Mouse (Mus musculus): ENCODE measurements at regions not wholly inside any gene's neighbourhood (a gene's known extent, or its start where the extent isn't known, plus 50 kb on each side); places are given as distances from the start of the nearest gene placed in this dataset.
"Not testable (repeated sequence)": the region's sequence is repeated elsewhere in the genome, so short reads cannot be mapped to it uniquely, and the experiment has no call there.

DNA sequence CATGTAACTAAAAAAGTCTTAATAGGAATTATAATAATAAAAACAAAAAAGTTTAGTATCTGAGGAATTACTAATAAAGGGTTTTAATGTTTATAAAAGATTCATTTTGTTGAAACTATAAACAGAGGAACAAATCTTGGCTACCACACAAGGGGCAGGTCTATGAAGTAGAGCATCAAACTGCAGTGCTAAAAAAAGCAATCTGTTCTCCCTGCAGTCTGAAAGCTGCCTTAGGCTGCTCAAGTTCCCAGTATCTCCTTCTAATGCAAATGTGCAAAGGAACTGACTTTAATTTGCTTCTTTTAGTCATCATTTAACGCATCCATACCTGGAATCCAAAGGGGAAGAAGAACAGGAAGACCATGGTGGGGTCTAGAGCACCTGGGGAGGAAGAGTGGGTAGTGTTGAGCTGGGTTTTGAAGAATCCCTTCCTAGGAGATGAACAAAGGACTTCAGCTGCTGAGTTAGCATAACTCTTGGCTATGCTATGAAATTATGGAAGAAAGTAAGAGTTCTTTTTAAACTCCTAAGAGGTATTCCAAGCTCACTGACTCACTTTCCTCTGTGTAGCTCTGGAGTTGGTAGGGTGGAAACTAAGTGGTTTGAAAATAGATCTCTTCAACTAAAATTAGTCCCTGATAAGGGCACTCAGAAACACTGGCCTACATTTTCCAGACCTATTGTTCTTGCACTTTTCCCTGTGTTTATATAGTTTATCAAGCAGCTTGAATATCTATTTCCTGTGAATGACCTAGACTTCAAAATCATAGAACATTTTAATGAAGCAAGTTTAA, 260.4 kb upstream of the Zic4 start:
- Histone ChIP-seq H3K9ac (ENCODE audit: low read depth, low read length) (no peak overlapping the region), H3K4me3 (ENCODE audit: low read depth, low read length) (no peak overlapping the region), H3K4me1 (ENCODE audit: control insufficient read depth, insufficient read depth, low read length) (no peaks in the 10 kb centered on the region), H3K36me3 (ENCODE audit: control insufficient read depth, insufficient read depth, low read length) (no peaks in the 10 kb centered on the region), H3K27ac (ENCODE audit: low read length) (no peak overlapping the region), H3K27me3 (ENCODE audit: control insufficient read depth, insufficient read depth, low read depth, low read length) (no peaks in the 10 kb centered on the region), H3K4me2 (ENCODE audit: low read length) (no peak overlapping the region), H3K9me3 (replicated peaks; ENCODE audit: control insufficient read depth, low read length, poor library complexity, severe bottlenecking) (no peaks in the 10 kb centered on the region)
- no peak for ATAC-seq
- 48% methylated on average over 1 of the region's 1 CpGs for WGBS

- Histone ChIP-seq H3K27ac (ENCODE audit: low read length) (no peak overlapping the region), H3K4me3 (ENCODE audit: low read depth, low read length) (no peak overlapping the region), H3K9me3 (replicated peaks; ENCODE audit: control insufficient read depth, low read length, poor library complexity, severe bottlenecking) (no peaks in the 10 kb centered on the region), H3K27me3 (ENCODE audit: control insufficient read depth, insufficient read depth, low read depth, low read length) (no peaks in the 10 kb centered on the region), H3K36me3 (ENCODE audit: control insufficient read depth, insufficient read depth, low read length) (no peaks in the 10 kb centered on the region), H3K4me1 (ENCODE audit: control insufficient read depth, insufficient read depth, low read length) (no peaks in the 10 kb centered on the region), H3K4me2 (ENCODE audit: low read length) (no peak overlapping the region), H3K9ac (ENCODE audit: low read depth, low read length) (no peak overlapping the region)
- ATAC-seq: no peak
- WGBS: 84% methylated on average over 5 of the region's 5 CpGs
Observed at GRCm38 (mm10) chr9:91122441-91123035, 239.7 kb upstream of the Zic4 start.

DNA sequence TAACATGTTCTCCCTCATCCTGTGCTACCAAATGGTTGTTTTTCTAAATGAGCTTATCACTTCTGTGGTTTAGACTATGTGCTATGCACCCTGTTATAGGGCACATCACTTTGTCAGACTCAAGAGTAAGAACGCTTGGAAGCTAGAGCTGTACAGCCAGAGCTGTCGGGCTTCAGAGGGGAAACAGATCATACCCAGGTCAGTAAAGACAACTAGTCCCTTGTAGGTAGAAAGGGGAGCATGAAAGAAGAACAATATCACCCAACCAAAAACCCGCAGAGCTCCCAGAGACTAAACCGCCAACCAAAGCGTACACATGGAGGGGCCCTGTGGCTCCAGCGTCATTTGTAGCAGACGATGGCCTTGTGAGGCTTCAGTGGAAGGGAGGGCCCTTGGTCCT, 239.0 kb upstream of the Zic4 start:
- no peaks in the 10 kb centered on the region for H3K27me3 ChIP-seq (ENCODE audit: control insufficient read depth, insufficient read depth, low read depth, low read length)
- no peaks in the 10 kb centered on the region for H3K36me3 ChIP-seq (ENCODE audit: control insufficient read depth, insufficient read depth, low read length)
- WGBS: 80% methylated on average over 7 of the region's 7 CpGs
- no peak overlapping the region for H3K27ac ChIP-seq (ENCODE audit: low read length)
- no peak for ATAC-seq
- H3K9me3 ChIP-seq (replicated peaks; ENCODE audit: control insufficient read depth, low read length, poor library complexity, severe bottlenecking): no peaks in the 10 kb centered on the region
- no peaks in the 10 kb centered on the region for H3K4me1 ChIP-seq (ENCODE audit: control insufficient read depth, insufficient read depth, low read length)
- no peak overlapping the region for H3K4me2 ChIP-seq (ENCODE audit: low read length)
- H3K4me3 ChIP-seq (ENCODE audit: low read depth, low read length): no peak overlapping the region
- H3K9ac ChIP-seq (ENCODE audit: low read depth, low read length): no peak overlapping the region

DNA sequence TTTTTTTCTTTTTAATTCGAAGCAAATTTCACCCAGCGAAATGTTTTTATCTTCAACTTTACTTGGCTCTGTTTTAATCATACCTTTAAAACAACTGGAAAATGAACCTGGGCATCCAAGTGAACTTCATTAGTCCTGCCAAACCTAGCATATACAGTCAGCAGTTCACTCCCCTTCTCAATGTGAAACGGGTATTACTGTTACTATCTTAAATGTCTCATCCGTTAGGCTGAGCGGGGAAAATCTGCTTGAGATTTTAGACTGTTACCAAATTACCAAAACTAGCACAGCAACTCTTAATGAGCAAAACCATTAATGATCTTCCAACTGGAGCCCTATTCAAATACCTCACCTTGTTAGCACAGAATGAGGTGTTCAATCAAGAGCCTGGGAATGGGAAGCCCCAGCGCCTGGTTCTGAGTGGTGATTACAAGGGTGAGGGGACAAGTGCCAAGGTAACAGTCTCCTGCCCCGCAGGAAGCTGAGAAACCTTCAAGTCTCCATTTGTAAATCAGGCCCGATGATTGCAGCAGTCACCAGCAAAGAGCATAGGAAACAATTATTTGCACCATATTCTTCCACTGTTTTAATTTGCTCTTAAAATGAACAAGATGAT, 235.5 kb upstream of the Zic4 start:
- H3K4me2 ChIP-seq (ENCODE audit: low read length): no peak overlapping the region
- no peak for ATAC-seq
- WGBS: 62% methylated on average over 8 of the region's 8 CpGs

GRCm38 (mm10) chr9:91128491-91128890, 233.7 kb upstream of the Zic4 start:
- not testable (repeated sequence) for ATAC-seq; H3K4me2 ChIP-seq (ENCODE audit: low read length); H3K4me1 ChIP-seq (ENCODE audit: control insufficient read depth, insufficient read depth, low read length); H3K9me3 ChIP-seq (replicated peaks; ENCODE audit: control insufficient read depth, low read length, poor library complexity, severe bottlenecking); H3K27ac ChIP-seq (ENCODE audit: low read length); H3K4me3 ChIP-seq (ENCODE audit: low read depth, low read length); H3K9ac ChIP-seq (ENCODE audit: low read depth, low read length); H3K27me3 ChIP-seq (ENCODE audit: control insufficient read depth, insufficient read depth, low read depth, low read length); H3K36me3 ChIP-seq (ENCODE audit: control insufficient read depth, insufficient read depth, low read length)
- WGBS: 59% methylated on average over 2 of the region's 2 CpGs

More for the DNA sequence above, 235.5 kb upstream of the Zic4 start:
- H3K4me3 ChIP-seq (ENCODE audit: low read depth, low read length): no peak overlapping the region
- no peaks in the 10 kb centered on the region for H3K27me3 ChIP-seq (ENCODE audit: control insufficient read depth, insufficient read depth, low read depth, low read length)
- no peak overlapping the region for H3K27ac ChIP-seq (ENCODE audit: low read length)
- H3K36me3 ChIP-seq (ENCODE audit: control insufficient read depth, insufficient read depth, low read length): no peaks in the 10 kb centered on the region
- no peak overlapping the region for H3K9ac ChIP-seq (ENCODE audit: low read depth, low read length)
- no peaks in the 10 kb centered on the region for H3K4me1 ChIP-seq (ENCODE audit: control insufficient read depth, insufficient read depth, low read length)
- no peaks in the 10 kb centered on the region for H3K9me3 ChIP-seq (replicated peaks; ENCODE audit: control insufficient read depth, low read length, poor library complexity, severe bottlenecking)

- ATAC-seq: no peak
- Histone ChIP-seq H3K27me3 (ENCODE audit: control insufficient read depth, insufficient read depth, low read depth, low read length) (no peaks in the 10 kb centered on the region), H3K4me3 (ENCODE audit: low read depth, low read length) (no peak overlapping the region), H3K9ac (ENCODE audit: low read depth, low read length) (no peak overlapping the region), H3K27ac (ENCODE audit: low read length) (no peak overlapping the region), H3K36me3 (ENCODE audit: control insufficient read depth, insufficient read depth, low read length) (no peaks in the 10 kb centered on the region), H3K4me2 (ENCODE audit: low read length) (no peak overlapping the region), H3K9me3 (replicated peaks; ENCODE audit: control insufficient read depth, low read length, poor library complexity, severe bottlenecking) (no peaks in the 10 kb centered on the region), H3K4me1 (ENCODE audit: control insufficient read depth, insufficient read depth, low read length) (no peaks in the 10 kb centered on the region)
- WGBS: 75% methylated on average over 13 of the region's 13 CpGs
Observed at GRCm38 (mm10) chr9:91130111-91130720, 232.0 kb upstream of the Zic4 start.

GRCm38 (mm10) chr9:91131415-91132255, 230.6 kb upstream of the Zic4 start:
- WGBS: 54% methylated on average over 7 of the region's 7 CpGs
- Histone ChIP-seq H3K27ac (ENCODE audit: low read length) (no peak overlapping the region), H3K4me1 (ENCODE audit: control insufficient read depth, insufficient read depth, low read length) (no peaks in the 10 kb centered on the region), H3K9me3 (replicated peaks; ENCODE audit: control insufficient read depth, low read length, poor library complexity, severe bottlenecking) (no peaks in the 10 kb centered on the region), H3K9ac (ENCODE audit: low read depth, low read length) (no peak overlapping the region), H3K4me2 (ENCODE audit: low read length) (no peak overlapping the region), H3K36me3 (ENCODE audit: control insufficient read depth, insufficient read depth, low read length) (no peaks in the 10 kb centered on the region), H3K4me3 (ENCODE audit: low read depth, low read length) (no peak overlapping the region), H3K27me3 (ENCODE audit: control insufficient read depth, insufficient read depth, low read depth, low read length) (no peaks in the 10 kb centered on the region)
- no peak for ATAC-seq

DNA sequence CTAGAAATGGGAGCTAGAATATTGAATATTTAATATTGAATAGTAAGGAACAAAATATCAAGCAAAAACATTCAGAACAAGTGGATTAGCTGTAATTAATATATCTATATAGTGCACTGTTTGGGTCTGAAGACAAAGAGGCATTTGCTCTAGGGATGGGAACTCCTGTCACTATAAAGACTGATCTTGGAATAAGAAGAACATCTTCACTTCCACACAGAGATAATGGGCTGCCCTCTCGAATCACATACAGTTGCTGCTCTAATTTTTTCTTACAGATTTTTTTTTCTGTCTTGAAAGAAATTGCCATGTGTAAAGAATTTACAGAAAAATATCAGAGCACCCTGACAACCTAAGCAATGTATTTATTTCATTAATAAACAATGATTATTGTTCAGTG, 229.7 kb upstream of the Zic4 start:
- 60% methylated on average over 1 of the region's 1 CpGs for WGBS
- H3K27me3 ChIP-seq (ENCODE audit: control insufficient read depth, insufficient read depth, low read depth, low read length): no peaks in the 10 kb centered on the region
- no peak overlapping the region for H3K9ac ChIP-seq (ENCODE audit: low read depth, low read length)
- H3K27ac ChIP-seq (ENCODE audit: low read length): no peak overlapping the region
- H3K9me3 ChIP-seq (replicated peaks; ENCODE audit: control insufficient read depth, low read length, poor library complexity, severe bottlenecking): no peaks in the 10 kb centered on the region
- no peak overlapping the region for H3K4me3 ChIP-seq (ENCODE audit: low read depth, low read length)
- no peaks in the 10 kb centered on the region for H3K36me3 ChIP-seq (ENCODE audit: control insufficient read depth, insufficient read depth, low read length)
- no peak for ATAC-seq
- no peaks in the 10 kb centered on the region for H3K4me1 ChIP-seq (ENCODE audit: control insufficient read depth, insufficient read depth, low read length)
- H3K4me2 ChIP-seq (ENCODE audit: low read length): no peak overlapping the region

Data from midbrain, embryonic 16.5 days (tissue).